Mouse (Mus musculus) forebrain, embryonic 13.5 days (tissue): ENCODE measurements around the gene Spint2. TPM values are rescaled to one million over a fixed set of nuclear protein-coding genes. Genes with fewer than 3 reads are reported as not detected.
"Not testable (repeated sequence)": the region's sequence is repeated elsewhere in the genome, so short reads cannot be mapped to it uniquely, and the experiment has no call there.

ENCODE experiments used
- ATAC-seq: fragments of 200-750 bp; cut with Nextera tagmentation; 2 replicates; pipeline ENCODE4 v1.8.0; 2017
- H3K27ac ChIP-seq: fragments of 300-500 bp; sonication (generic); 2 replicates; pipeline ENCODE4 v1.5.1; 2015; ENCODE audit warnings: inconsistent platforms, mild to moderate bottlenecking, moderate library complexity
- H3K27me3 ChIP-seq: fragments of 300-500 bp; sonication (generic); 2 replicates; pipeline ENCODE4 v1.6.1; 2015; ENCODE audit warnings: mild to moderate bottlenecking, inconsistent platforms
- H3K36me3 ChIP-seq: fragments of 300-500 bp; sonication (generic); 2 replicates; pipeline ENCODE4 v1.6.1; 2015; ENCODE audit warnings: mild to moderate bottlenecking, inconsistent platforms; ENCODE audit not compliant: poor library complexity, severe bottlenecking
- H3K4me1 ChIP-seq: fragments of 300-500 bp; sonication (generic); 2 replicates; pipeline ENCODE4 v1.6.1; 2015; ENCODE audit warnings: inconsistent platforms
- H3K4me2 ChIP-seq: fragments of 300-500 bp; sonication (generic); 2 replicates; pipeline ENCODE4 v1.6.1; 2015; ENCODE audit warnings: inconsistent platforms, mild to moderate bottlenecking, moderate library complexity
- H3K4me3 ChIP-seq: fragments of 300-500 bp; sonication (generic); 2 replicates; pipeline ENCODE4 v1.5.1; 2015; ENCODE audit warnings: mild to moderate bottlenecking, inconsistent platforms
- H3K9ac ChIP-seq: fragments of 300-500 bp; sonication (generic); 2 replicates; pipeline ENCODE4 v1.6.1; 2015; ENCODE audit warnings: mild to moderate bottlenecking, inconsistent platforms
- H3K9me3 ChIP-seq: fragments of 300-500 bp; sonication (generic); replicated peaks from 2 replicates; pipeline ENCODE4 v1.6.1; 2016; ENCODE audit warnings: inconsistent platforms
- WGBS: fragments of 180-500 bp; shearing (Covaris S2); methylation state at CpG from one replicate; pipeline ENCODE4 v1.1.7; 2015; 5-methylcytosine and 5-hydroxymethylcytosine counted together
- polyA plus RNA-seq: library from polyadenylated mRNA; unstranded; fragments of >200 nt; fragmentation: Nextera tagmentation; extraction: Ambion mirVana; gene quantifications from 2 replicates; pipeline ENCODE4 v1.2.1, GENCODE M21; 2015

Spint2 gene
- polyA plus RNA-seq, 1 experiment from 2014 or later: 30.1 TPM

DNA sequence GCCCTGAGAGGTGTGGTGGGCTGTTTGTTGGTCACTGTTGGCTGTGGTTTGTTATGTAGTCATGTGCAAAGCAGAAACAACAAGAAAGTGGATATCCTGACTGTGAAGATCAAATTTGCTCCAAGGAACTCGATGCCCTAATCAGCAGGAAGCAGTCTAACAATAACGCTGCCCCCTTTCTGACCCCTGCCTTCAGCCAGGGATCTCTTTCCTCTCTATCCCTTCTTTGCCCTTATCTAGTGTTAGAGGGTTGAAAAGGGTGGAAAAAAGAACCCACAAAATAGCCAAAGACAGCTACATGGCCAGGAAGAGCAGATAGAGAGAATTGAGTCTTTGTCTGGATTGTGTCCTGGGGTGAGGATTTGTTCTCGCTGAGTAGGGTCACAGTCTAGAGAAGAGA is 51.2 kb downstream of the Spint2 start:
- H3K36me3 ChIP-seq: no peaks in the 10 kb centered on the region
- H3K9ac ChIP-seq: no peak overlapping the region
- H3K27ac ChIP-seq: no peak overlapping the region
- no peak overlapping the region for H3K4me2 ChIP-seq
- no peak overlapping the region for H3K4me3 ChIP-seq
- ATAC-seq: no peak
- 17% methylated on average over 3 of the region's 3 CpGs for WGBS
- H3K9me3 ChIP-seq: no peaks in the 10 kb centered on the region
- peaks cover 8% of the 10 kb centered on the region for H3K4me1 ChIP-seq
- H3K27me3 ChIP-seq: peaks cover 55% of the 10 kb centered on the region

DNA sequence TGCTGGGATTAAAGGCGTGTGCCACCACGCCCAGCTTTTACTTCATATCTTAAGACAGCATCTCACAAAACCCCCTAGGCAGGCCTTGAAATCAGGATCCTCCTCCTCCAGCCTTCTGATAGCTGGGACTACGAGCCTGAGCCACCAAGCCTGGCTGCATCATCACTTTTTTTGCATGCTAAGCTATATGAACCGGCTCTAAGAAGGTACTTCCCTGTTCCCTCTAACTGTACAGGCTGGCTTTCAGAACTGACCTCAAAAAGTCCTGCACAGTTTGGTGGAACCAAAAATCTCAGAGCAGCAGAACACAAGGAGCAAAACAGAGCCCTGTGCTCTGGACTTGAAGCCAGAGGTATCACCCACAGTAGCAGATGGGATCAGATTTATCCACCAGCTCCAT is 53.5 kb downstream of the Spint2 start:
- H3K27ac ChIP-seq: no peak overlapping the region
- WGBS: 82% methylated on average over 4 of the region's 4 CpGs
- H3K4me3 ChIP-seq: no peak overlapping the region
- H3K9me3 ChIP-seq: no peaks in the 10 kb centered on the region
- ATAC-seq: no peak
- H3K36me3 ChIP-seq: no peaks in the 10 kb centered on the region
- H3K27me3 ChIP-seq: peaks cover 43% of the 10 kb centered on the region
- H3K9ac ChIP-seq: no peak overlapping the region
- H3K4me1 ChIP-seq: peaks cover 17% of the 10 kb centered on the region
- no peak overlapping the region for H3K4me2 ChIP-seq

DNA sequence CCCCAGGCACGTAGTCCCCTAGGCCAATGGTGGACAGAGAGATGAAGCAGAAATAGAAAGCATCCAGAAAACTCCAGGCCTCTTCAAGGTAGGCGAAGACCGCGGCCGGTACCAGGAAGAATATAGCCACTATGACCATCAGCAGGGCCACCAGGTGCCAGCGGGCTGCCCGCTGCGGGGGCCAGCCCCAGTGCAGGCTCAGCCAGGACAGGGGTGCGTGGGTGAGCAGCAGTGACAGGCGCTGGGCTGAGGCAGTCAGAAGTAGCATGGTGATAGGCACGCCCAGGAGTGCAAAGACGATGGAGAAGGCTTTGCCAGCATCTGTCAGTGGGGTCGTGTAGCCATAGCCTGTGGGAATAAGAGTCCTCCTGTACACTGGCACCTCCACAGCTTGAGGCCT is 56.2 kb downstream of the Spint2 start:
- Histone ChIP-seq H3K27ac (no peak overlapping the region), H3K9ac (no peak overlapping the region)

DNA sequence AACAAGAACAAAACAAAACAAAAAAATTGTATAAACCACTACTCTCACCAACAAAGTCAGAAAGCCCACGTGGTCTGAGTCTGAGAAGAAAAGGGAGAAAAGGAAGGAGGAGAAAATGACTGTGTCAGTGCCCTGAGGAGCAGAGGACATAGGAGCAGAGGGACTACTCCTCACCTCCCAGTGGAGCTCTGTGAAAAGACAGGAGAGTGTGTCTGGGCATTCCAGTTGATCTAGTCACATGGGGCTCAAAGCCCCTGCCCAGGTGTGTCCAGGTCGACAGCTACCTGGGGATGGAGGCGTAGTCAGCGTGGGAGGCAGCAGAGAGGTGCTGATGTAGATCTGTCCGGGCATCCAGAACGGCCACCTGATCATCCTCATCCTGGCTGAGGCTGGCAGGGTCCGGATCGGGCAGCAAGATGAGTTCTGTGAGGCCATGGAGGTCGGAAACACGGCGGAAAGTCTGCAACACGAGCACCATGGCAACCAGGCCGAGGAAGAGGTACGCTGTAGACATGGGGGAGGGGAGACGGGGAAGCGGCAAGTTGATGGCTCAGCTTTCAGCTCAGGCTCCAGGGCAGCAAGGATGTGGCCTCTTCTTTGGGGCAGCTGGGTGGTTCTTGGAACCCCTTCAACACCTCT is 56.8 kb downstream of the Spint2 start:
- H3K4me1 ChIP-seq: peaks cover 9% of the 10 kb centered on the region
- ATAC-seq: no peak
- H3K4me3 ChIP-seq: no peak overlapping the region
- no peak overlapping the region for H3K9ac ChIP-seq
- no peaks in the 10 kb centered on the region for H3K36me3 ChIP-seq
- H3K9me3 ChIP-seq: peaks cover 3% of the 10 kb centered on the region
- peaks cover 11% of the 10 kb centered on the region; the same call in 1 of the 2 replicates for H3K27me3 ChIP-seq
- whole genome bisulfite sequencing: 14% methylated on average over 16 of the region's 16 CpGs
- no peak overlapping the region for H3K27ac ChIP-seq
- H3K4me2 ChIP-seq: peak overlapping the region; percentile 5; the same call in 1 of the 2 replicates

More for the DNA sequence above, 56.2 kb downstream of the Spint2 start:
- H3K36me3 ChIP-seq: no peaks in the 10 kb centered on the region
- no peak overlapping the region for H3K4me3 ChIP-seq
- H3K4me1 ChIP-seq: peaks cover 9% of the 10 kb centered on the region
- 75% methylated on average over 13 of the region's 13 CpGs for WGBS
- peaks cover 16% of the 10 kb centered on the region for H3K27me3 ChIP-seq
- H3K9me3 ChIP-seq: no peaks in the 10 kb centered on the region
- no peak overlapping the region for H3K4me2 ChIP-seq
- ATAC-seq: no peak

- H3K4me2 ChIP-seq: no peak overlapping the region
- no peak for ATAC-seq
- 48% methylated on average over 15 of the region's 15 CpGs for WGBS
- peaks cover 4% of the 10 kb centered on the region for H3K9me3 ChIP-seq
- peaks cover 15% of the 10 kb centered on the region for H3K27me3 ChIP-seq
- H3K4me3 ChIP-seq: no peak overlapping the region
- H3K27ac ChIP-seq: no peak overlapping the region
- H3K36me3 ChIP-seq: no peaks in the 10 kb centered on the region
- H3K9ac ChIP-seq: no peak overlapping the region
- no peaks in the 10 kb centered on the region for H3K4me1 ChIP-seq
Observed at GRCm38 (mm10) chr7:29214846-29215245, 66.9 kb downstream of the Spint2 start.

- peaks cover 15% of the 10 kb centered on the region for H3K27me3 ChIP-seq
- no peak overlapping the region for H3K4me3 ChIP-seq
- ATAC-seq: 0 out of 2 replicates have a peak, but pooled peaks have one; percentile 7
- H3K9ac ChIP-seq: no peak overlapping the region
- WGBS: 77% methylated on average over 2 of the region's 2 CpGs
- H3K36me3 ChIP-seq: no peaks in the 10 kb centered on the region
- H3K4me2 ChIP-seq: peak overlapping the region; percentile 53; the same call in 1 of the 2 replicates
- H3K9me3 ChIP-seq: no peaks in the 10 kb centered on the region
- H3K4me1 ChIP-seq: no peaks in the 10 kb centered on the region
- H3K27ac ChIP-seq: no peak overlapping the region
Observed at GRCm38 (mm10) chr7:29214236-29214635, 67.5 kb downstream of the Spint2 start.

DNA sequence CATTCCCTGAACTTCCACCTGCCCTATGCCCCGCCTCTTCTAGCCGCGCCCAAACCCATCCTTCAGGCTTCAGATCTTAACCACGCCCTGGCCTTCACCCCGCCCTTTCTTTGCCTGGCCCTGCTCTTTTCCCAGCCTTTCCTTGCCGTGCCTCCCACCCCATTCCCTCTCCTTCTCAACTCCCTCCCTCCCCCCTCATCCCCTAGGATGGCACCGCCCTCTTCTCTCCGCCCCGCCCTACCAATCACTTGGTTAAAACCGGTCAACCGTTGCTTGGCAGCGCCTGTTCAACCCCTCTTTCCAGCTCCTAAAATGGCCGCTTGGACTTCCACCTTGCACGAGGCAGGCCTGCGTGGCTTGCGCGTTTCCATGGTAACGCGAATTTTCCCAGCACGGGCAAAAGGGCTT is 68.0 kb downstream of the Spint2 start, which contains the start of gene Catsperg1:
Gene Catsperg1, minus strand, starts transcription at position 361 of the 408 bp plus-strand sequence.
- 1% methylated on average over 20 of the region's 20 CpGs for WGBS
- no peaks in the 10 kb centered on the region for H3K4me1 ChIP-seq
- peak; percentile 79 for ATAC-seq
- peak within 1 kb of the TSS; percentile 53 for H3K4me2 ChIP-seq
- peaks cover 15% of the 10 kb centered on the region for H3K27me3 ChIP-seq
- no peak within 1 kb of the TSS for H3K27ac ChIP-seq
- H3K9ac ChIP-seq: 0 out of 2 replicates have a peak within 1 kb of the TSS, but pooled peaks have one; percentile 12
- H3K4me3 ChIP-seq: peak within 1 kb of the TSS; percentile 27
- no peaks in the 10 kb centered on the region for H3K9me3 ChIP-seq
- H3K36me3 ChIP-seq: no peaks in the 10 kb centered on the region

- peak; percentile 25; the same call in 1 of the 2 replicates for ATAC-seq
- not testable (repeated sequence) for H3K4me1 ChIP-seq
- WGBS: 16% methylated on average over 40 of the region's 40 CpGs
Observed at GRCm38 (mm10) chr7:29212775-29213560, 68.7 kb downstream of the Spint2 start.

DNA sequence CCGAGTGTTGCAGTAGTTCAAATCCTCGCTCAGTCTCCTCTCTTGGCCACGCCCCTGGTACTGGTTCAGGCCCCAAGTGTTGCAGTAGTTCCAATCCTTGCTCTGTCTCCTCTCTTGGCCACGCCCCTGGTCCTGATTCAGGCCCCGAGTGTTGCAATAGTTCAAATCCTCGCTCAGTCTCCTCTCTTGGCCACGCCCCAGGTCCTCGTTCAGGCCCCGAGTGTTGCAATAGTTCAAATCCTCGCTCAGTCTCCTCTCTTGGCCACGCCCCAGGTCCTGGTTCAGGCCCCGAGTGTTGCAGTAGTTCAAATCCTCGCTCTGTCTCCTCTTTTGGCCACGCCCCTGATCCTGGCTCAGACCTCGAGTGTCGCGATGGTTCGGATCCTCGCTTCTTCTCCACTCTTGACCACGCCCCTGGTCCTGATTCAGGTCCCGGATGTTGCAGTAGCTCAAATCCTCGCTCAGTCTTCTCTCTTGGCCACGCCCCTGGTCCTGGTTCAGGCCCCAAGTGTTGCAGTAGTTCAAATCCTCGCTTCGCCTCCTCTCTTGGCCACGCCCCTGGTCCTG is 69.4 kb downstream of the Spint2 start:
- no peaks in the 10 kb centered on the region for H3K9me3 ChIP-seq
- no peaks in the 10 kb centered on the region for H3K4me1 ChIP-seq
- H3K4me2 ChIP-seq: peak overlapping the region; percentile 53
- WGBS: 15% methylated on average over 26 of the region's 26 CpGs
- ATAC-seq: no peak
- H3K27ac ChIP-seq: no peak overlapping the region
- H3K36me3 ChIP-seq: no peaks in the 10 kb centered on the region
- H3K27me3 ChIP-seq: peaks cover 15% of the 10 kb centered on the region
- H3K9ac ChIP-seq: no peak overlapping the region
- H3K4me3 ChIP-seq: peak overlapping the region; percentile 3; the same call in 1 of the 2 replicates

More at GRCm38 (mm10) chr7:29212775-29213560, 68.7 kb downstream of the Spint2 start:
- not testable (repeated sequence) for H3K36me3 ChIP-seq, H3K27ac ChIP-seq, H3K9ac ChIP-seq, H3K9me3 ChIP-seq
- H3K27me3 ChIP-seq: peaks cover 15% of the 10 kb centered on the region
- peak overlapping the region; percentile 27 for H3K4me3 ChIP-seq
- peak overlapping the region; percentile 53 for H3K4me2 ChIP-seq

- Histone ChIP-seq H3K36me3 (no peaks in the 10 kb centered on the region), H3K9ac (no peak overlapping the region), H3K4me1 (no peaks in the 10 kb centered on the region), H3K4me2 (peak overlapping the region; percentile 47), H3K27ac (no peak overlapping the region), H3K27me3 (peaks cover 15% of the 10 kb centered on the region), H3K9me3 (no peaks in the 10 kb centered on the region), H3K4me3 (peak overlapping the region; percentile 32)
- 7% methylated on average over 34 of the region's 34 CpGs for WGBS
- peak; percentile 42; the same call in 1 of the 2 replicates for ATAC-seq
Observed at GRCm38 (mm10) chr7:29211415-29212198, 70.1 kb downstream of the Spint2 start.

DNA sequence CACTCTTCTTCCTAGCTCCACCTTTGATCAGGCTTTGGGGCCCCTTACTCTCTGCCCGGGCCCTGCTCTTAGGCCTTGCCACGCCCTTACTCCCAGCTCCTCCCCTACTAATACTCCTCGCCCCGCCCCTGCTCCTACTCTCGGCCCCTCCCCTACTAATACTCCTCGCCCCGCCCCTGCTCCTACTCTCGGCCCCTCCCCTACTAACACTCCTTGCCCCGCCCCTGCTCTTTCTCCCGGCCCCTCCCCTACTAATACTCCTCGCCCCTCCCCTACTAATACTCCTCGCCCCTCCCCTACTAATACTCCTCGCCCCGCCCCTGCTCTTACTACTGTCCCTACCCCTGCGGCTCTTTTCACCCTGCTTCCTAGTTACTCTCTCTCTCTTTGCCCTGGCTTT is 70.7 kb downstream of the Spint2 start:
- Histone ChIP-seq H3K4me2 (peak overlapping the region; percentile 47), H3K27me3 (peaks cover 15% of the 10 kb centered on the region), H3K4me3 (peak overlapping the region; percentile 32)
- not testable (repeated sequence) for H3K9ac ChIP-seq, H3K27ac ChIP-seq, H3K4me1 ChIP-seq, H3K9me3 ChIP-seq, H3K36me3 ChIP-seq
- 0 out of 2 replicates have a peak, but pooled peaks have one; percentile 31 for ATAC-seq
- 23% methylated on average over 15 of the region's 15 CpGs for WGBS
